Mouse (Mus musculus) lung, adult 2 months (tissue): ENCODE results near the gene Rps6kc1.

Experiments used
- CTCF ChIP-seq: fragments of 200-500 bp; IDR thresholded peaks from 2 replicates; pipeline ENCODE4 v1.5.1; 2011; ENCODE audit warnings: mild to moderate bottlenecking, low read length, control low read depth; ENCODE audit not compliant: insufficient read depth
- POLR2A ChIP-seq: fragments of 200-500 bp; IDR thresholded peaks from 2 replicates; pipeline ENCODE4 v1.6.1; 2011; ENCODE audit warnings: low read depth, mild to moderate bottlenecking, control low read depth, low read length, borderline replicate concordance; ENCODE audit errors: extremely low read depth

DNA sequence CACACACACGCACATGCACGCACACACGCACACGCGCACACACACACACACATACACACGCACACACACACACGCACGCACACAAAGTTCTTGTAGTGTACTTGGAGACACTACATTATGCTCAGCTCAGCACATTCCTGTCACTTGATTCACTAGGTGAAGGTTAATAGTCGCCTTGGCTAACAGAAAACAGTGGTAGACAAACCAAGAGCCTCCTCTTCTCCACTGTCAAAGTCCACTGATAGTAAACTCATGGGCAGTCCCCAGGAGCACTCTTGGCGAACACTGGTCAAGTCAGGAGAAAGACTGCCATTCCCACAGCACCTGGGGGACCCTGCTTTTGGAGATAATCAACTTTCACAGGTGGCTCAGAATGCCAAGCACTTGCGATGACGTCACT is 40.5 kb downstream of the Rps6kc1 start:
- TF ChIP-seq CTCF (no peak), POLR2A (no peak)
